Mouse (Mus musculus) liver, postnatal 0 days (tissue): ENCODE results near the gene Ptpn21.

Experiments
- CTCF ChIP-seq: sonication (generic); IDR thresholded peaks from 2 replicates; pipeline ENCODE4 v1.5.1; 2016; ENCODE audit warnings: antibody characterized with exemption, low read depth
- EP300 ChIP-seq: IDR thresholded peaks from 2 replicates; pipeline ENCODE4 v1.6.1; 2016; ENCODE audit warnings: antibody characterized with exemption, low read depth, mild to moderate bottlenecking

DNA sequence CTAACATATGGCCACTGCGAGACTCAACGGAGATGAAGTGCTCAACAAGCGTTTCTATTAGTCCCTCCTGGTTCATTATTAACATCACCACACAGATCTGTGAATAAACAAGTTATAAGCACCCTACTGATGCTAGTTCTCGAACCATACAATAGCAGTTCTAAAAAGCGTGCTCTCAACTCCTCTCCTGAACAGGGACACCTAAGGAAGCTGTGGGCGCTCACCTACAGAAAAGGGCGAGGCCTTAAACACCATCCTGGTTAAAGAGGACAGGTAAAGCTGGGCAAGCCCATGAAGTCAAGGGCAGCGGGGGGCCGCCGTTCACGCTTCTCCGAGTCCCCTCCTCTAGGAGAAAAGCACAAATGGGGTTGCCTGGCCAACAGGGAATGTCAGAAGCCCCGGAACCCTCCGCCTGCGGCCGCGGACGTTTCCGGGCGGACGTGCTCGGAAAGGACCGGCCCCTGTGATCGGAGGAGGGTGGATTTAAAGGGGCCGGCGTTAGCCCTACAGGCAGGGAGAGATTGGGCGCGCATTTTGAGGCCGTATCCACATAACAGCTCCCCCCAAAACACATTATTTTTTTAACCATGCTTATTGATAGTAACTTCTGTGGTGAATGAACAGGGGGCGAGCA is 2.8 kb downstream of the Ptpn21 start:
- TF ChIP-seq CTCF: no peak
- no peak for TF ChIP-seq EP300
